Comparison of ENCODE assay signal across 8 mouse cellular contexts in genomic region chr3:145885851-145886464, GRCm38 (mm10). TPM values are rescaled to one million over a fixed set of nuclear protein-coding genes. Genes with fewer than 3 reads are reported as not detected.
A peak's percentile ranks its signal among the peaks of the same experiment; 100 is the strongest.
DNase-seq lines count a peak whose midpoint lies in the region; ATAC-seq and TF ChIP-seq lines count a peak whose summit lies in the region.

No protein-coding gene starts in this region.

- peak overlapping the region; percentile 77 for H3K27ac ChIP-seq in embryonic facial prominence, embryonic 14.5 days (replicated peaks; ENCODE audit: low read depth, low read length)
- H3K27ac ChIP-seq in hindbrain, postnatal 0 days, result peak overlapping the region; percentile 16; the same call in 1 of the 2 replicates
- no peak overlapping the region for H3K27ac ChIP-seq in cerebellum, adult 2 months (ENCODE audit: insufficient read depth, low read length)

- TF ChIP-seq POLR2A in cerebellum, adult 2 months (IDR thresholded peaks at IDR 0.05; ENCODE audit: borderline replicate concordance, insufficient read depth, low read length), result no peak

- TF ChIP-seq CTCF in hindbrain, postnatal 0 days (IDR thresholded peaks at IDR 0.05; ENCODE audit: low read depth), result no peak
- no peak for TF ChIP-seq CTCF in cerebellum, adult 2 months (IDR thresholded peaks at IDR 0.05; ENCODE audit: borderline replicate concordance, insufficient read depth, low read depth, low read length)

- WGBS in embryonic facial prominence, embryonic 14.5 days, result 15% methylated on average over 5 of the region's 5 CpGs
- WGBS in hindbrain, postnatal 0 days, result 44% methylated on average over 5 of the region's 5 CpGs
- 46% methylated on average over 5 of the region's 5 CpGs for WGBS in cerebellum, adult 2 months

- no peak overlapping the region for H3K4me3 ChIP-seq in embryonic facial prominence, embryonic 14.5 days (ENCODE audit: low read depth, low read length)
- H3K4me3 ChIP-seq in hindbrain, postnatal 0 days (ENCODE audit: low read length), result no peak overlapping the region
- H3K4me3 ChIP-seq in cerebellum, adult 2 months (replicated peaks; ENCODE audit: insufficient read depth, low read depth, low read length), result no peak overlapping the region

- H3K9me3 ChIP-seq in embryonic facial prominence, embryonic 14.5 days (ENCODE audit: control insufficient read depth, low read length), result no peaks in the 10 kb centered on the region
- H3K9me3 ChIP-seq in hindbrain, postnatal 0 days (ENCODE audit: low read length), result no peaks in the 10 kb centered on the region

- H3K9ac ChIP-seq in embryonic facial prominence, embryonic 14.5 days (ENCODE audit: low read depth, low read length), result no peak overlapping the region
- H3K9ac ChIP-seq in hindbrain, postnatal 0 days (replicated peaks; ENCODE audit: low read length), result no peak overlapping the region

- no peak for ATAC-seq in embryonic facial prominence, embryonic 14.5 days (ENCODE audit: low read depth)
- ATAC-seq in hindbrain, postnatal 0 days, result no peak

- peak; percentile 29 for DNase-seq in adrenal gland, adult 2 months
- no peak for DNase-seq in adrenal gland, postnatal 10 days
- peak; percentile 93 for DNase-seq in embryonic facial prominence, embryonic 14.5 days (ENCODE audit: low spot score)
- no peak for DNase-seq in hindbrain, postnatal 0 days (ENCODE audit: low spot score)
- peak; percentile 79 for DNase-seq in lung, postnatal 10 days
- DNase-seq in right cerebral cortex, postnatal 10 days (ENCODE audit: low spot score in 2 of 2), result no peak
- no peak for DNase-seq in cerebellum, adult 2 months
- DNase-seq in spleen, adult 18-20 months, result no peak

- H3K27me3 ChIP-seq in embryonic facial prominence, embryonic 14.5 days (replicated peaks; ENCODE audit: control insufficient read depth, insufficient read depth, low read length), result no peaks in the 10 kb centered on the region
- no peaks in the 10 kb centered on the region for H3K27me3 ChIP-seq in hindbrain, postnatal 0 days (ENCODE audit: insufficient read depth, low read length)
- no peaks in the 10 kb centered on the region for H3K27me3 ChIP-seq in cerebellum, adult 2 months (ENCODE audit: control insufficient read depth, insufficient read depth, low read length)

- peaks cover 10% of the 10 kb centered on the region for H3K4me1 ChIP-seq in embryonic facial prominence, embryonic 14.5 days (ENCODE audit: control insufficient read depth, insufficient read depth, low read length)
- H3K4me1 ChIP-seq in hindbrain, postnatal 0 days (ENCODE audit: insufficient read depth, low read length), result peaks cover 16% of the 10 kb centered on the region
- H3K4me1 ChIP-seq in cerebellum, adult 2 months (ENCODE audit: control insufficient read depth, insufficient read depth, low read length), result no peaks in the 10 kb centered on the region; the same call in 1 of the 2 replicates

- no peaks in the 10 kb centered on the region for H3K36me3 ChIP-seq in embryonic facial prominence, embryonic 14.5 days (ENCODE audit: control insufficient read depth, insufficient read depth, low read length)
- no peaks in the 10 kb centered on the region for H3K36me3 ChIP-seq in hindbrain, postnatal 0 days (ENCODE audit: insufficient read depth, low read length)

- no peak overlapping the region for H3K4me2 ChIP-seq in embryonic facial prominence, embryonic 14.5 days (ENCODE audit: low read depth, low read length)
- no peak overlapping the region for H3K4me2 ChIP-seq in hindbrain, postnatal 0 days (ENCODE audit: low read depth, low read length)

RNA-seq across cellular contexts. Expression of gene Bcl10, which starts 36.6 kb away (rescaled TPM):
- 10 to 100 TPM; 20.7 to 23.9 TPM for total RNA-seq in adrenal gland, adult 2 months (2021)
- 3.6 and 4.1 TPM in 2 replicates for polyA plus RNA-seq in adrenal gland, adult 2 months (2012; rRNA removed)
- total RNA-seq in adrenal gland, postnatal 10 days (2021), result 10 to 100 TPM; 24.3 to 25.5 TPM
- 52.1 and 54.8 TPM in 2 replicates for polyA plus RNA-seq in embryonic facial prominence, embryonic 14.5 days (2014; fragmentation: Nextera tagmentation; extraction: Ambion mirVana)
- total RNA-seq in hindbrain, postnatal 0 days (2014; rRNA removed), result 25.9 and 32.8 TPM in 2 replicates
- polyA plus RNA-seq in hindbrain, postnatal 0 days (2015; fragmentation: Nextera tagmentation; extraction: Ambion mirVana), result 36.4 and 37.5 TPM in 2 replicates
- polyA plus RNA-seq in cerebellum, adult 2 months (2012; rRNA removed), result 14.1 and 15.0 TPM in 2 replicates

RNA-seq across cellular contexts. Expression of gene 2410004B18Rik, which starts 51.9 kb away (rescaled TPM):
- total RNA-seq in adrenal gland, adult 2 months (2021), result 10 to 100 TPM; 22.0 to 23.1 TPM
- 8.7 and 9.2 TPM in 2 replicates for polyA plus RNA-seq in adrenal gland, adult 2 months (2012; rRNA removed)
- 10 to 100 TPM; 21.4 to 22.3 TPM for total RNA-seq in adrenal gland, postnatal 10 days (2021)
- 47.3 and 48.9 TPM in 2 replicates for polyA plus RNA-seq in embryonic facial prominence, embryonic 14.5 days (2014; fragmentation: Nextera tagmentation; extraction: Ambion mirVana)
- 30.8 and 33.3 TPM in 2 replicates for total RNA-seq in hindbrain, postnatal 0 days (2014; rRNA removed)
- polyA plus RNA-seq in hindbrain, postnatal 0 days (2015; fragmentation: Nextera tagmentation; extraction: Ambion mirVana), result 69.5 and 75.0 TPM in 2 replicates
- 44.3 and 47.9 TPM in 2 replicates for polyA plus RNA-seq in cerebellum, adult 2 months (2012; rRNA removed)

Comparison
In these comparisons a context has a peak if more than half of its experiments do, and no peak if none do; other contexts are left out.
1. DNase-seq: peak in adrenal gland, adult 2 months (single experiment), embryonic facial prominence, embryonic 14.5 days (single experiment) and lung, postnatal 10 days (single experiment); none in adrenal gland, postnatal 10 days (single experiment), hindbrain, postnatal 0 days (single experiment), right cerebral cortex, postnatal 10 days (0 of 2), cerebellum, adult 2 months (0 of 2) and spleen, adult 18-20 months (0 of 2).